Comparison of ENCODE assay signal across 12 mouse cellular contexts in genomic region chr17:70846111-70846644, GRCm38 (mm10). TPM values are rescaled to one million over a fixed set of nuclear protein-coding genes. Genes with fewer than 3 reads are reported as not detected.
DNase-seq lines count a peak whose midpoint lies in the region; ATAC-seq and TF ChIP-seq lines count a peak whose summit lies in the region.
"Had no signal": no experiment of that assay in that cellular context is flagged by ENCODE, and none has a peak within 500 bp of the region (broad histone marks: within the 10 kb centered on the region; RNA-seq: fewer than 3 reads in every experiment).

No protein-coding gene starts in this region.

- TF ChIP-seq POLR2A in testis, adult 2 months (IDR thresholded peaks at IDR 0.05; ENCODE audit: control insufficient read depth, low read depth, low read length) = no peak

- peak overlapping the region; percentile 35 for H3K4me2 ChIP-seq in intestine, embryonic 16.5 days (ENCODE audit: low read depth, low read length)
- H3K4me2 ChIP-seq in stomach, embryonic 16.5 days (ENCODE audit: low read depth, low read length) = peak overlapping the region; percentile 37; the same call in 1 of the 2 replicates
- H3K4me2 ChIP-seq: liver, embryonic 13.5 days had no signal

- H3K9ac ChIP-seq in intestine, embryonic 16.5 days (ENCODE audit: low read depth, low read length) = peak overlapping the region; percentile 44; the same call in 1 of the 2 replicates
- H3K9ac ChIP-seq in stomach, embryonic 16.5 days (ENCODE audit: low read length) = peak overlapping the region; percentile 44
- H3K9ac ChIP-seq: liver, embryonic 13.5 days had no signal

- H3K27me3 ChIP-seq in testis, adult 2 months (ENCODE audit: control insufficient read depth, insufficient read depth, low read length) = no peaks in the 10 kb centered on the region
- H3K27me3 ChIP-seq in intestine, embryonic 16.5 days (replicated peaks; ENCODE audit: control insufficient read depth, insufficient read depth, low read length) = no peaks in the 10 kb centered on the region
- no peaks in the 10 kb centered on the region for H3K27me3 ChIP-seq in stomach, embryonic 16.5 days (ENCODE audit: control insufficient read depth, insufficient read depth, low read length)
- H3K27me3 ChIP-seq: Patski had no signal

- peak; percentile 15 for ATAC-seq in intestine, embryonic 16.5 days
- ATAC-seq in stomach, embryonic 16.5 days (ENCODE audit: insufficient read depth, low FRiP score) = no peak

- TF ChIP-seq CTCF in testis, adult 2 months (IDR thresholded peaks at IDR 0.05; ENCODE audit: control insufficient read depth, insufficient read depth, insufficient replicate concordance, low read depth, low read length) = no peak

- H3K4me3 ChIP-seq in testis, adult 2 months (ENCODE audit: control insufficient read depth, low read depth, low read length) = peak overlapping the region; percentile 13; the same call in 1 of the 2 replicates
- H3K4me3 ChIP-seq in intestine, embryonic 16.5 days (ENCODE audit: low read length) = no peak overlapping the region
- H3K4me3 ChIP-seq in stomach, embryonic 16.5 days (replicated peaks; ENCODE audit: low read length) = no peak overlapping the region
- H3K4me3 ChIP-seq: liver, embryonic 13.5 days had no signal

- no peak overlapping the region; the same call in 1 of the 2 replicates for H3K27ac ChIP-seq in testis, adult 2 months (ENCODE audit: control insufficient read depth, insufficient read depth, low read depth, low read length)
- peak overlapping the region; percentile 93 for H3K27ac ChIP-seq in intestine, embryonic 16.5 days (ENCODE audit: low read length)
- peak overlapping the region; percentile 90 for H3K27ac ChIP-seq in stomach, embryonic 16.5 days (ENCODE audit: low read length)

- WGBS in intestine, embryonic 16.5 days = 48% methylated on average over 8 of the region's 8 CpGs
- WGBS in stomach, embryonic 16.5 days = 50% methylated on average over 8 of the region's 8 CpGs

- peak; percentile 9 to 10 for DNase-seq in heart, adult 9 months (ENCODE audit: low spot score in 2 of 2)
- no peak for DNase-seq in heart, adult 8-10 months (ENCODE audit: low spot score)
- DNase-seq in testis, postnatal 10 days (ENCODE audit: low spot score) = no peak
- no peak for DNase-seq in urinary bladder, adult 2 months (ENCODE audit: low spot score)
- no peak for DNase-seq in MN1 (ENCODE audit: low spot score)
- DNase-seq: gastrocnemius, postnatal 36 days; liver, embryonic 13.5 days; right cerebral cortex, postnatal 25 days had no signal

- peaks cover 22% of the 10 kb centered on the region for H3K4me1 ChIP-seq in testis, adult 2 months (ENCODE audit: control insufficient read depth, insufficient read depth, low read length)
- peaks cover 22% of the 10 kb centered on the region for H3K4me1 ChIP-seq in intestine, embryonic 16.5 days (ENCODE audit: control insufficient read depth, insufficient read depth, low read length)
- H3K4me1 ChIP-seq in stomach, embryonic 16.5 days (ENCODE audit: control insufficient read depth, insufficient read depth, low read length) = peaks cover 17% of the 10 kb centered on the region

- peaks cover 2% of the 10 kb centered on the region for H3K36me3 ChIP-seq in testis, adult 2 months (ENCODE audit: control insufficient read depth, insufficient read depth, low read length)
- 0 out of 2 replicates have a peak, but pooled peaks cover 3% of the 10 kb centered on the region for H3K36me3 ChIP-seq in intestine, embryonic 16.5 days (ENCODE audit: control insufficient read depth, insufficient read depth, low read length)
- no peaks in the 10 kb centered on the region for H3K36me3 ChIP-seq in stomach, embryonic 16.5 days (ENCODE audit: control insufficient read depth, insufficient read depth, low read length)

- no peaks in the 10 kb centered on the region for H3K9me3 ChIP-seq in intestine, embryonic 16.5 days (ENCODE audit: control insufficient read depth, low read length)
- no peaks in the 10 kb centered on the region for H3K9me3 ChIP-seq in stomach, embryonic 16.5 days (replicated peaks; ENCODE audit: control insufficient read depth, low read length)
- H3K9me3 ChIP-seq: liver, embryonic 13.5 days had no signal

RNA-seq across cellular contexts. Expression of gene Tgif1, which starts 7.2 kb away (rescaled TPM):
- total RNA-seq in heart, adult 8-10 months (2022) = 1 to 10 TPM; 2.8 to 4.8 (median 3.9) TPM
- 47.5 and 50.9 TPM in 2 replicates for polyA plus RNA-seq in testis, adult 2 months (2012; rRNA removed)
- 43.0 and 43.5 TPM in 2 replicates for polyA plus RNA-seq in intestine, embryonic 16.5 days (2015; fragmentation: Nextera tagmentation; extraction: Ambion mirVana)
- 56.5 and 60.1 TPM in 2 replicates for polyA plus RNA-seq in stomach, embryonic 16.5 days (2015; fragmentation: Nextera tagmentation; extraction: Ambion mirVana)
- polyA plus RNA-seq in urinary bladder, adult 2 months (2012; rRNA removed) = 77.2 and 79.5 TPM in 2 replicates

Comparison
In these comparisons a context has a peak if more than half of its experiments do, and no peak if none do; other contexts are left out.
1. DNase-seq: peak in heart, adult 9 months (2 of 2); none in heart, adult 8-10 months (single experiment), testis, postnatal 10 days (single experiment), urinary bladder, adult 2 months (single experiment) and MN1 (single experiment).